ENCODE assay signal across 17 mouse cellular contexts in the genomic region with DNA sequence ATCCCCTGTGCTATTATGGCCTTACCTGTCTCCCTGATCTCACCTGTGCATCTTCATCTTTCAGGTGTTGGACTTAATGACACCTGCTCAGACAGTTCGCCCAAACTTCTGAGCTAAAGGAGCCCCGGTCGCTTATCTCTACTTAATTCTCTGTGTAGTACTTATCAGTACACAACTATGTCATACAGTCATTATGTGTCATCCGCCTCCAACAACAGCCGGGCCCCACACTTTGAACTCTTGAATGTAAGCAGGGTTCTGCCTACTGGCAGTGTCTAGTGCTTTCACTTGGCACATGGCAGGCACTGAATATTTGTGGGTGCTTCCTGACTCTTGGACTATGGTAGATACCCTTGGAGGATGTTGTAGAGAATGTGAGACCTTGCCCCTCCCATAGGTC. TPM values are rescaled to one million over a fixed set of nuclear protein-coding genes. Genes with fewer than 3 reads are reported as not detected.
DNase-seq lines count a peak whose midpoint lies in the region; ATAC-seq and TF ChIP-seq lines count a peak whose summit lies in the region.
"Had no signal": no experiment of that assay in that cellular context is flagged by ENCODE, and none has a peak within 500 bp of the region (broad histone marks: within the 10 kb centered on the region; RNA-seq: fewer than 3 reads in every experiment).

No protein-coding gene starts in this region.

- H3K4me2 ChIP-seq in heart, embryonic 13.5 days, result no peak overlapping the region
- H3K4me2 ChIP-seq in intestine, embryonic 14.5 days (ENCODE audit: low read length), result no peak overlapping the region
- H3K4me2 ChIP-seq in stomach, embryonic 14.5 days (replicated peaks; ENCODE audit: low read depth, low read length), result no peak overlapping the region
- H3K4me2 ChIP-seq: forebrain, embryonic 12.5 days; heart, embryonic 15.5 days; liver, embryonic 13.5 days; midbrain, embryonic 12.5 days had no signal

- H3K4me1 ChIP-seq in heart, embryonic 13.5 days, result peaks cover 38% of the 10 kb centered on the region
- H3K4me1 ChIP-seq in intestine, embryonic 14.5 days (replicated peaks; ENCODE audit: control insufficient read depth, insufficient read depth, low read length), result no peaks in the 10 kb centered on the region
- H3K4me1 ChIP-seq in stomach, embryonic 14.5 days (ENCODE audit: control insufficient read depth, insufficient read depth, low read length), result peaks cover 4% of the 10 kb centered on the region; the same call in 1 of the 2 replicates
- H3K4me1 ChIP-seq: forebrain, embryonic 12.5 days; hindbrain, embryonic 10.5 days; midbrain, embryonic 12.5 days had no signal

- TF ChIP-seq CTCF in C2C12 (IDR thresholded peaks at IDR 0.05; ENCODE audit: control insufficient read depth, insufficient read depth, insufficient read length), result no peak

- no peak overlapping the region for H3K4me3 ChIP-seq in heart, embryonic 13.5 days
- no peak overlapping the region for H3K4me3 ChIP-seq in C2C12 (ENCODE audit: insufficient read depth, poor library complexity, severe bottlenecking)
- no peak overlapping the region for H3K4me3 ChIP-seq in intestine, embryonic 14.5 days (ENCODE audit: low read depth, low read length)
- H3K4me3 ChIP-seq in stomach, embryonic 14.5 days (ENCODE audit: low read depth, low read length), result no peak overlapping the region
- H3K4me3 ChIP-seq: forebrain, embryonic 12.5 days; heart, embryonic 15.5 days; hindbrain, embryonic 10.5 days; liver, embryonic 13.5 days; midbrain, embryonic 12.5 days had no signal

- no peak for DNase-seq in heart, postnatal 25 days (ENCODE audit: low spot score)
- DNase-seq in intestine, embryonic 14.5 days (ENCODE audit: low spot score), result no peak
- DNase-seq in frontal cortex, postnatal 14 days (ENCODE audit: low spot score in 2 of 2), result no peak
- DNase-seq in thymus, postnatal 0 days (ENCODE audit: low spot score), result no peak
- DNase-seq: adrenal gland, postnatal 10 days; cerebellum, adult 9-10 months; kidney, postnatal 36 days; liver, embryonic 13.5 days; right cerebral cortex, postnatal 14 days; thymus, postnatal 36 days had no signal

- WGBS in heart, embryonic 13.5 days, result 54% methylated on average over 5 of the region's 5 CpGs
- 80% methylated on average over 5 of the region's 5 CpGs for WGBS in intestine, embryonic 14.5 days
- WGBS in stomach, embryonic 14.5 days, result 76% methylated on average over 5 of the region's 5 CpGs

- no peak overlapping the region for H3ac ChIP-seq in C2C12 (ENCODE audit: control insufficient read depth, insufficient read length, low read depth)

- no peaks in the 10 kb centered on the region for H3K27me3 ChIP-seq in heart, embryonic 13.5 days (replicated peaks)
- H3K27me3 ChIP-seq in C2C12 (ENCODE audit: control insufficient read depth, insufficient read depth, insufficient read length), result no peaks in the 10 kb centered on the region
- H3K27me3 ChIP-seq in intestine, embryonic 14.5 days (replicated peaks; ENCODE audit: control insufficient read depth, insufficient read depth, low read length), result no peaks in the 10 kb centered on the region
- H3K27me3 ChIP-seq in stomach, embryonic 14.5 days (ENCODE audit: control insufficient read depth, insufficient read depth, low read length), result no peaks in the 10 kb centered on the region
- H3K27me3 ChIP-seq: forebrain, embryonic 12.5 days; heart, embryonic 15.5 days; liver, embryonic 13.5 days had no signal

- H3K36me3 ChIP-seq in heart, embryonic 13.5 days, result no peaks in the 10 kb centered on the region
- no peaks in the 10 kb centered on the region for H3K36me3 ChIP-seq in C2C12 (ENCODE audit: control insufficient read depth, insufficient read depth)
- H3K36me3 ChIP-seq in intestine, embryonic 14.5 days (ENCODE audit: control insufficient read depth, insufficient read depth, low read length), result no peaks in the 10 kb centered on the region
- no peaks in the 10 kb centered on the region for H3K36me3 ChIP-seq in stomach, embryonic 14.5 days (ENCODE audit: control insufficient read depth, insufficient read depth, low read length)
- H3K36me3 ChIP-seq: forebrain, embryonic 12.5 days; heart, embryonic 15.5 days; hindbrain, embryonic 10.5 days; liver, embryonic 13.5 days; midbrain, embryonic 12.5 days had no signal

- ATAC-seq in heart, embryonic 13.5 days (ENCODE audit: extremely low read depth, insufficient number of reproducible peaks, low FRiP score, low TSS enrichment), result no peak
- peak; percentile 43; the same call in 1 of the 2 replicates for ATAC-seq in intestine, embryonic 14.5 days (replicated peaks; ENCODE audit: low FRiP score, low TSS enrichment, low read depth)
- 0 out of 2 replicates have a peak, but pooled peaks have one; percentile 19 for ATAC-seq in stomach, embryonic 14.5 days (ENCODE audit: insufficient number of reproducible peaks, insufficient read depth, low FRiP score, low read depth)

- H3K79me3 ChIP-seq in C2C12 (ENCODE audit: low read depth), result no peaks in the 10 kb centered on the region

- H3K27ac ChIP-seq in heart, embryonic 13.5 days (replicated peaks), result peak overlapping the region; percentile 63
- H3K27ac ChIP-seq in intestine, embryonic 14.5 days (ENCODE audit: low read depth), result no peak overlapping the region
- no peak overlapping the region for H3K27ac ChIP-seq in stomach, embryonic 14.5 days (ENCODE audit: low read length)
- H3K27ac ChIP-seq: forebrain, embryonic 12.5 days; heart, embryonic 15.5 days; hindbrain, embryonic 10.5 days; liver, embryonic 13.5 days; midbrain, embryonic 12.5 days had no signal

- intact Hi-C loops in heart, postnatal 25 days (cut with DNase I), result no loop called here

- H3K9me3 ChIP-seq in heart, embryonic 13.5 days, result no peaks in the 10 kb centered on the region
- no peaks in the 10 kb centered on the region for H3K9me3 ChIP-seq in intestine, embryonic 14.5 days (ENCODE audit: control insufficient read depth, low read length)
- no peaks in the 10 kb centered on the region for H3K9me3 ChIP-seq in stomach, embryonic 14.5 days (ENCODE audit: control insufficient read depth, low read depth, low read length)
- H3K9me3 ChIP-seq: forebrain, embryonic 12.5 days; heart, embryonic 15.5 days; hindbrain, embryonic 10.5 days; liver, embryonic 13.5 days; midbrain, embryonic 12.5 days had no signal

- H3K9ac ChIP-seq in heart, embryonic 13.5 days, result no peak overlapping the region
- H3K9ac ChIP-seq in intestine, embryonic 14.5 days (ENCODE audit: low read length), result no peak overlapping the region
- no peak overlapping the region for H3K9ac ChIP-seq in stomach, embryonic 14.5 days (replicated peaks; ENCODE audit: low read depth, low read length)
- H3K9ac ChIP-seq: forebrain, embryonic 12.5 days; heart, embryonic 15.5 days; liver, embryonic 13.5 days; midbrain, embryonic 12.5 days had no signal

- no peaks in the 10 kb centered on the region for H3K79me2 ChIP-seq in C2C12 (ENCODE audit: control insufficient read depth, insufficient read depth)

TF ChIP-seq in C2C12, 6 proteins besides CTCF, POLR2A, EP300 and RAD21:
- peak; percentile 52 for TF ChIP-seq MYOD1 (IDR thresholded peaks at IDR 0.05; ENCODE audit: control insufficient read depth, insufficient read length, low read depth)
- no peak for TF ChIP-seq USF1 (IDR thresholded peaks at IDR 0.05; ENCODE audit: low read depth)
- no peak for TF ChIP-seq CEBPB (IDR thresholded peaks at IDR 0.05; ENCODE audit: low read depth)
- TF ChIP-seq MYOG (IDR thresholded peaks at IDR 0.05; ENCODE audit: control insufficient read depth, extremely low read depth, insufficient read length), result no peak
- peak; percentile 45 for TF ChIP-seq FOSL1 (IDR thresholded peaks at IDR 0.05; ENCODE audit: insufficient read depth, low read length, poor library complexity, severe bottlenecking)
- TF ChIP-seq MAX (IDR thresholded peaks at IDR 0.05), result peak; percentile 17

RNA-seq across cellular contexts. Expression of gene Pex26, which starts 23.9 kb away (rescaled TPM):
- polyA plus RNA-seq in heart, embryonic 13.5 days (2015; fragmentation: Nextera tagmentation; extraction: Ambion mirVana), result 4.7 and 5.2 TPM in 2 replicates
- total RNA-seq in heart, postnatal 25 days (2021), result 1 to 10 TPM; 6.9 to 7.1 TPM
- 2.7 TPM for polyA plus RNA-seq in C2C12 (2012; fragmentation: generic; extraction: Trizol)
- 10.5 and 11.5 TPM in 2 replicates for polyA plus RNA-seq in intestine, embryonic 14.5 days (2014; fragmentation: Nextera tagmentation; extraction: Ambion mirVana)
- polyA plus RNA-seq in stomach, embryonic 14.5 days (2014; fragmentation: Nextera tagmentation; extraction: Ambion mirVana), result 12.5 and 14.1 TPM in 2 replicates
- polyA plus RNA-seq in thymus, postnatal 0 days (2015; fragmentation: Nextera tagmentation; extraction: Ambion mirVana), result 7.3 and 8.0 TPM in 2 replicates

RNA-seq across cellular contexts. Expression of gene Mical3, which starts 28.8 kb away (rescaled TPM):
- 28.2 and 29.2 TPM in 2 replicates for polyA plus RNA-seq in heart, embryonic 13.5 days (2015; fragmentation: Nextera tagmentation; extraction: Ambion mirVana)
- 100 to 1,000 TPM; 123 to 140 TPM for total RNA-seq in heart, postnatal 25 days (2021)
- polyA plus RNA-seq in C2C12 (2012; fragmentation: generic; extraction: Trizol), result 10.3 TPM
- polyA plus RNA-seq in intestine, embryonic 14.5 days (2014; fragmentation: Nextera tagmentation; extraction: Ambion mirVana), result 10.8 and 12.9 TPM in 2 replicates
- 22.3 and 24.8 TPM in 2 replicates for polyA plus RNA-seq in stomach, embryonic 14.5 days (2014; fragmentation: Nextera tagmentation; extraction: Ambion mirVana)
- 12.8 and 15.3 TPM in 2 replicates for polyA plus RNA-seq in thymus, postnatal 0 days (2015; fragmentation: Nextera tagmentation; extraction: Ambion mirVana)

RNA-seq across cellular contexts. Expression of gene Tuba8, which starts 50.9 kb away (rescaled TPM):
- 0.31 TPM in 2 replicates for polyA plus RNA-seq in heart, embryonic 13.5 days (2015; fragmentation: Nextera tagmentation; extraction: Ambion mirVana)
- total RNA-seq in heart, postnatal 25 days (2021), result 100 to 1,000 TPM; 162 to 166 TPM
- polyA plus RNA-seq in C2C12 (2012; fragmentation: generic; extraction: Trizol), result 0.07 TPM
- 0.38 and 0.46 TPM in 2 replicates for polyA plus RNA-seq in intestine, embryonic 14.5 days (2014; fragmentation: Nextera tagmentation; extraction: Ambion mirVana)
- polyA plus RNA-seq in stomach, embryonic 14.5 days (2014; fragmentation: Nextera tagmentation; extraction: Ambion mirVana), result 0.10 and 0.21 TPM in 2 replicates
- polyA plus RNA-seq in thymus, postnatal 0 days (2015; fragmentation: Nextera tagmentation; extraction: Ambion mirVana), result 5.0 and 6.1 TPM in 2 replicates
- polyA plus RNA-seq: midbrain, embryonic 12.5 days had no signal
